Mouse (Mus musculus) kidney, adult 2 months (tissue): ENCODE results near the gene Naa60.
A peak's percentile ranks its signal among the peaks of the same experiment; 100 is the strongest.

ENCODE experiments used
- CTCF ChIP-seq: fragments of 200-500 bp; conservative IDR thresholded peaks from 2 replicates; pipeline ENCODE4 v1.5.1; 2011; ENCODE audit warnings: low read depth, mild to moderate bottlenecking, control low read depth, low read length, moderate library complexity, mixed read lengths; ENCODE audit not compliant: insufficient read depth, insufficient read length
- POLR2A ChIP-seq: fragments of 200-500 bp; IDR thresholded peaks from one replicate; pipeline ENCODE4 v1.6.1; 2011; ENCODE audit warnings: low read depth, low read length, control low read depth

- 0 out of 2 replicates have a peak, but pooled peaks have one; percentile 22 for TF ChIP-seq CTCF
- TF ChIP-seq POLR2A = peak; percentile 52
Observed at GRCm38 (mm10) chr16:3846711-3847518, 25.3 kb upstream of the Naa60 start, which contains the start of gene Zfp174.
